Mouse (Mus musculus) left cerebral cortex, postnatal 14 days (tissue): ENCODE measurements at regions not wholly inside any gene's neighbourhood (a gene's known extent, or its start where the extent isn't known, plus 50 kb on each side); places are given as distances from the start of the nearest gene placed in this dataset.

Source experiments
- DNase-seq, 2 experiments: peaks; one replicate each; pipeline ENCODE4 v3.0.0; 2021 to 2022; ENCODE audit warnings: low spot score in 2 of 2, mixed read lengths in 1 of 2
- intact Hi-C: fragments of 180-260 bp; cut with DNase I; formaldehyde crosslinking; loops from one replicate; pipeline ENCODE4 v1.15.1; 2025

DNA sequence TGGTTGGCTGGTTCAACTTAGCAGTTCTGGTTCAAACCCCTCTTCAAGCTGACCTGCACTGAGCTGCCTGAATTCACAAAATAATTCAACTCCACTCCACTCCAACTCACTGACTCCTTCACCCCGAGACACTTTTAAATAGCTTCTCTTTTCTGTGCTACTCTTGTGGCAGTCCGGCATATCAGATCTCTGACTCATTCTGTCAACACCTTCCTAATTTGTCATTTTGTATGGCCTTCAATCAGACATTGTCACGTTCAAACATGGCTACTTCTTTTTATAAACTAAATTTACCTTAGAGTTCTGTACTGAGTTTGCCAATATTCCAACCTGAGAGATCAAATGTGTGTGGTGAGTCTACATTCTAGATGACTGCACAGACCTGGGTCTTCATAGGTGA, 579.1 kb downstream of the Slitrk1 start:
- intact Hi-C loops: no loop called here
- no peak for DNase-seq

- intact Hi-C loops: no loop called here
- peak; percentile 6 to 30 for DNase-seq
These were observed 587.5 kb downstream of the Slitrk1 start for GRCm38 (mm10) chr14:108326425-108326824.

DNA sequence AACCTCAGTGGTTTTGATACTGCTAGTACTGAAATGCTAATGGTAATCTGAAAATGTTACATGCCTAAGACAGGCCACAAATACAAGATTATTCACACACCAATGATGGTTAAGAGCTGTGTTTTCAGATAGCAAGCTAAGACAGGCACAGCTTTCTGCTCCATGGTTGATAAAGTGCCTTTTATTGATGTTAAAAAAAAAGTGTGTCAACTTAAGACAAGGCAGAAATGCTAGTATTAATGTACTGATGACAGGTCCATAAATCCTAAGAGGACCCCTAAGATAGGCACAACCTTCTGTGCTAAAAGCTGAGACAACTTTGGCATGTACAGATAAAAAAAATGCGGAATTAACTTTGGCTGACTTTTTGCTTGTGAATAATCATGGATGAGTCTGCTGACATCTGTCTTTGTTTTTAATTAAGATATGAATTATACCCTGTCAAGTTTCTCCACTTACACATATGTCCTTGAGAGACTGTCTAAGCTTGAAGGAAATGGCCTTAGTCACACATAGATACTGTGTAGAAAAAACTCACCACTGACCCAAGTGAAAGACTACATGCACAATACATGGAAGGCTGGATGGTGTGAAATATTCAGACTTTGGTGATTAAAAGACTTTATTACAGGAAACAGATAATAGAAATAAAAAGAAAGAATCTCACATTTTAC, 590.5 kb downstream of the Slitrk1 start:
- DNase-seq: no peak
- intact Hi-C loops: no loop called here

GRCm38 (mm10) chr14:108307627-108308026, 606.3 kb downstream of the Slitrk1 start:
- intact Hi-C loops: no loop called here
- DNase-seq: no peak

DNA sequence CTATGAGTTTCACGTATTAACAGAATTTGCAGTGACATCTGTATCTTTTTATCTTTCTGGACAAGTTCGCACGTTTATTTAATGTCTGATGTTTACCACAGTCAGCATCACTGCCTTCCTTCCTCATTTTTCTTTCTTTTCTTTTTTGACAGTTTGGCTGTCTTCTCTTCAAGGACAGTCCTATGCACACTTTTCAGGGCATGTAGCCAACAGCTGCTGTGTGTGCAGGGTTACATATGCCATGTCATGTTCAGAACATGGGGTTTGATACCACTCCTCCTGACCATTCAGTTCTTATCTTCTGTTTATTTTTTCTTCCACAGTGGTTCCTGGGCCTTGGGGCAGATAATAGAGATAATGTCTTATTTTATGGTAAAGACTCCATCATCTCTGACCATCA, 634.3 kb downstream of the Slitrk1 start:
- intact Hi-C loops: no loop called here
- DNase-seq: no peak

DNA sequence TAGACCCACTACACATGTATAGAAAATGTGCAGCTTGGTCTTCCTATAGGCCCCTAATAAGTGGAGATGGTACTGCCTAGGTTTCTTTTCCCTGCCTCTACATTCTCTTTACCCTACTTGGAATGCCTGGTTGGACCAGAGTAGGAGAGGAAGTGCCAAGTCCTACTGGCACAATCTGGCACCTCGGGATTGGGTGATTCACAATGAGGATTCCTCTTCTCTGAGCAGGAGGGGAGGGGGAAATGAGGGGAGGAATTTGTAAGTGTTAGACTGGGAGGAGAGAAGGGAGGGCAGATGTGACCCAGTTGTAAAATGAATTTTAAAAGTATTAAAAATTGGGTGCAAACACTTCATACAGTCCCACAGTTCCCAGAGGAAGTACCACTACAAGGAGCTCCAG, 652.9 kb downstream of the Slitrk1 start:
- intact Hi-C loops: no loop called here
- DNase-seq: no peak

DNA sequence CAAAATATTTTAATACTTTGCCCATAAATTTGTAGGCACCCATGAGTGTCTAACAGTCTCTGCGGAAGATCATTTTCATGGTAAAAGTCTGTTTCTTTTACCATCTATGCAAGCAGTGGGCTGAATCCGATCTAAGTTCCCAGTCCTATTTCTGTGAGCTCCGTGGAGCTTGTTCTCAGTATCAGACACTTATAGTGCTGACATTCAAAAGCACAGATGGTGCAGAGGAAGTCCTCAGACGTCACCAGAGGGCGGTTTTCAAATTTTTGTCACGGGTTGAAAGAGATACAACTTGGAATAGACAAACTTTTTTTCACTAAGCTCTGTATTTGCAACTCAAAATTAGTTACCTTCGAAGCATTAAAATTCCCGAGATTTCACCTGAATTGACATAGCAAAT, 666.6 kb downstream of the Slitrk1 start:
- intact Hi-C loops: loop anchor here (10.0 kb wide), 1 partner anchor 563 kb away; no protein-coding TSS in a partner anchor
- peak; percentile 79 to 89 for DNase-seq

DNA sequence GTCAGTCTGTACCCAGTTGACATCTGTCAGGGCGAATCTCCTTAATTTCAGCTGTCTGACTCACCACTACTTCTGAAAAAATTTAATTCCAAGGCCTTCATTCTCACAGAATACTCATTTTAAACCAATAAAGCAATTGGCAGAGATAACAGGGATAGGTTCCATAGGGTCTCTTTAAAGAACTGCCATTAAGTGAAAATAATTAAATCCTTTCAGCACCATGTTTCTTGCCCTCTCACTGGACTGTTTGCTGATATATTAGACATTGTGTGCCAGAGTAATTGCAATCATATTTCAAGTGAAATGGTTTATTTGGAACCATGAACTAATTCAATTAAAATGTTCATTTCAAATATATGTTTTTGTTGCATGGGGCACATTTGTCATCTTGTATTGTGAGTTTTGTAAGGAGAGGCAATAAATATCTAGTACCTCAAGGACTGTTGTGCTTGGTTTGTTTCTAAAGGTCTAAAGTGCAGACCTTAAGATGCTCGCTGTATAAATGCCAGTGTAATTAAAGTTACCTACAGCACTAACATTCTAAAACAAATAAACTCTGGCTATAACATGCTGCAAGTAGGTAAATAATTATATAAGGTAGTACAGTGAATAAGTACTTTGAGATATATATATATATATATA, 688.4 kb downstream of the Slitrk1 start:
- intact Hi-C loops: no loop called here
- no peak for DNase-seq

- intact Hi-C loops: no loop called here
- no peak for DNase-seq
These were observed 704.7 kb downstream of the Slitrk1 start for GRCm38 (mm10) chr14:108209246-108209645.

GRCm38 (mm10) chr14:108199133-108199532, 714.8 kb downstream of the Slitrk1 start:
- intact Hi-C loops: no loop called here
- DNase-seq: no peak

DNA sequence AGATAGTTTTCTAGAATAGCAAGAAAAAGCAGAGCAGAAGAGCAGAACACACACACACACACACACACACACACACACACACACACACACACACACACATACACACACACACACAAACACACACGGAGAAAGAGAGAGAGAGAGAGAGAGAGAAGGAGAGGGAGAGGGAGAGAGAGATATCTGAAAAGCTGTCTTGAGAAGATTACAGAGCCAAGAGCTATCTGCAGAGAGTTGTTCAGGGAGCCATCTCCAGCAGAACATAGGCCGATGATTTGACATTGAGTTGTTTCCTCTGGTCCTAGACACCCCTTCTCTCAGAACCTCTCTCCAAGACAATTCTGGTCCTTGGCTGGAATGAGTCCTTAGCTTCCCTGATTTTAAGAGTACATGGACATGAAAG, 733.0 kb downstream of the Slitrk1 start:
- intact Hi-C loops: no loop called here
- no peak for DNase-seq

- intact Hi-C loops: no loop called here
- DNase-seq: no peak
These were observed 738.6 kb downstream of the Slitrk1 start for GRCm38 (mm10) chr14:108175275-108175860.

DNA sequence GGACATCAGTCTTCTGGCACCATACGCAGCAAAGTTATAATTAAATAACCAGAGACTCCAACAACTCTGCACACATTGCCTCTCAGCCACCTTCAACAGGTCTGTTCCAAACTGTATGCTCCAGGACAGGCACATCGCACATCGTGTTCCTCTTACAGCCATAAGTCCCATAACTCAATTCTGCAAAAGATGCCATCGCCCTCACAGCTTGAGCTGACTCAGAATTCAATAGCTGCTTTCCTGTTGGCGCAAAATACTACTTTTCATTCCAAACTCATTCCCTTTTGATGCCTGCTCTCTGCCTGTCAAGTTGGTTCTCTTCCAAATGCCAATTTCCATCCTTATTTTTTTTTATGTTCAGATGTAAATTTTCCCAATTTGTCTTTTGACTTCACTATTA, 761.0 kb downstream of the Slitrk1 start:
- DNase-seq: peak; percentile 5 to 58
- intact Hi-C loops: no loop called here

- no peak for DNase-seq
- intact Hi-C loops: no loop called here
These were observed 790.8 kb downstream of the Slitrk1 start for GRCm38 (mm10) chr14:108123147-108123546.

DNA sequence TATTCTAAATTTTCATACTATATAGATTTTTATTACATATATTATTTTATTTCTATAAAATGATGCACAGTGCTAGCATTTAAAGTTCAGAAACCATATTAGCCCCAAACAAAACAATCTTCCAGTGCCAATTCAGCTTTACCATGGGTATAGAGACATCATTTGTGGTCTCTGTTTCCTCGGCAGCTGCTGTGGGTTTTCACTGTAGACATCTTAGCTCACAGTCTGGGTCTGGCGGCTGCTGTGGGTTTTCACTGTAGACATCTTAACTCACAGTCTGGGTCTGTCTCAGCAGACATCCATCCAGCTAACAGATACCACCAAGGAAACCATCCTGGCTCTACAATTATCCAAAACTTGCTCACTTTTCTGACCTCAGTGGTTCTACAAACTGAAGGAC, 808.9 kb downstream of the Slitrk1 start:
- no peak for DNase-seq
- intact Hi-C loops: no loop called here

DNA sequence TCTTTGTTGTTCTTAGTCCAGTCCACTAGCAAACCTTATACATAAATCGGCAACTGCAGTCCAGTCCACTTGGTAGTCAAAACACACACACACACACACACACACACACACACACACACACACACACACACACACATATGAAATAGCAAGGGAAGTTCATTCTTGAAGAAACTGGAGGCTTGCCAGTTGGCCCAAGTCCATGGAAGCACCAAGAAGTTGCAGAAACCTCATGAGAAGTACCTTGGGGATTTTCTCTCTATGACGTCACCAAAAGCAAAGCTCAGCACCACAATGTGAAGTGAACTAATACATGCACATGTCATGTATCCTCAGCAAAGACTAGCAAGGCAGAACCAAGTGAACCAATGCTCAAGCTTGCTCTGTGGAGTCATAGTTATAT, 823.0 kb downstream of the Slitrk1 start:
- intact Hi-C loops: no loop called here

GRCm38 (mm10) chr14:108049997-108050396, 864.0 kb downstream of the Slitrk1 start:
- intact Hi-C loops: no loop called here
- DNase-seq: no peak

More for the DNA sequence above, 823.0 kb downstream of the Slitrk1 start:
- DNase-seq: no peak

DNA sequence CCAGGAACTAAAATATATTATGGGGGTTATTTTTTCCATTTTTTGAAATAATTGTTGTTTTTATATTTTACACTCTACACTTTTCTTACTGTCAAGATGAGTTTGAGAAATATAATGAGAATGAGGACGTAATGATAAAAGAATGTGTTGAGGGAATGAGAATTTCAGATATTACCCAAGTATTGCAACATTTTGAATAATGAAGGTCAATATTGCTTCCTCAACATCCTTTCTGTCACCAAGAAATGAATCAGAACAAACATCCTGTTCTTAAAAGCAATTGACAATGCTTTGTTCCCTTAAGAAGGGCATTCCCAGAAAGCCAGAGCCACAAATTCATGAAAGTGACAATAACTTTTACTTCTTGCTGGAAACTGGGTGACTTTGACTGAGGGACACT, 878.0 kb downstream of the Slitrk1 start:
- no peak for DNase-seq
- intact Hi-C loops: no loop called here

- DNase-seq: peak in 1 of 2 experiments; percentile 6
- intact Hi-C loops: no loop called here
These were observed 879.8 kb downstream of the Slitrk1 start for GRCm38 (mm10) chr14:108034162-108034561.

GRCm38 (mm10) chr14:108022551-108022950, 891.4 kb downstream of the Slitrk1 start:
- intact Hi-C loops: no loop called here
- DNase-seq: no peak

GRCm38 (mm10) chr14:108022066-108022465, 891.9 kb downstream of the Slitrk1 start:
- DNase-seq: no peak
- intact Hi-C loops: no loop called here
